Mouse (Mus musculus): ENCODE measurements around the gene Ifrd1. TPM values are rescaled to one million over a fixed set of nuclear protein-coding genes. Genes with fewer than 3 reads are reported as not detected.

The Ifrd1 gene
- polyA plus RNA-seq (2015; fragmentation: Nextera tagmentation; extraction: Ambion mirVana): 104 and 108 TPM in 2 replicates

DNA sequence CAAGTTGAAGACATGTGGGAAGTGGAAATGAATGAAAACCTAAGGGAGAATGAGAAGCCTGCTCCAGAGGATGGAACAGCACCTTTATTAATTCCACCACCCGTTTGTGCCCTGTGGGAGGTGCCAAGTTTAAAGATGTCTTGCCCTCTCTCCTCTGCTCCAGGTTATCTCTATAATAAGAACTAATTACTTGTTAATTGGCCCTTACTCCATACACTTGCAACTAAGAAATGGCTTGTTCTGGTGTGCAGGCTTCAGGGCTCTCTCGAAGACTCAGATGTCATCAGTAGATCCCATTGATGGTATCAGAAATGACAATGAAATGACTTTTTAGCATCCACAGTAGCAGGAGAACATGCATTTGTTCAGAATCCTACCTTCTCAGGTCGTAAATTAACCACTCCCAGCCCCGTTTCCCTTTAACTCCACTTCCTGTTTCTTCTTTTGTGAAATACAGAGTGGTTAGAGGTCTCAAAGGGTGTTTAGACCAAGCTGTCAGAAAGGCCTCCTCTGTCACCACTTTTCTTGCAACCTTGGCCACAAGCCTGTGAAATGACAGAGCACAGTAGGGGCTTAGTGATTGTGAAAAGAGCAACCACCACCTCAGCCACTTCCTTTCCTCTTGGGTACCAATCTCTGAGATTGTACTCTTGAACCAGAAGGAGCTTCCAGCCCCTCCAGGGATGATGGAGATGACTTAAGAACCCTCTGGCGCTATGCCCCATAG is at the start of gene Ifrd1:
Gene Ifrd1 (minus strand): TSS at position 51 of the 727 bp plus-strand sequence.
- Histone ChIP-seq H3K9me3 (replicated peaks) (no peaks in the 10 kb centered on the region), H3K9ac (no peak within 1 kb of the TSS), H3K4me1 (no peaks in the 10 kb centered on the region), H3K4me3 (replicated peaks) (no peak within 1 kb of the TSS), H3K4me2 (replicated peaks) (no peak within 1 kb of the TSS), H3K27ac (replicated peaks) (no peak within 1 kb of the TSS), H3K27me3 (no peaks in the 10 kb centered on the region), H3K36me3 (no peaks in the 10 kb centered on the region)
- WGBS: 69% methylated on average over 5 of the region's 5 CpGs
- ATAC-seq (ENCODE audit: insufficient number of reproducible peaks, low FRiP score, low TSS enrichment, low read depth): no peak

DNA sequence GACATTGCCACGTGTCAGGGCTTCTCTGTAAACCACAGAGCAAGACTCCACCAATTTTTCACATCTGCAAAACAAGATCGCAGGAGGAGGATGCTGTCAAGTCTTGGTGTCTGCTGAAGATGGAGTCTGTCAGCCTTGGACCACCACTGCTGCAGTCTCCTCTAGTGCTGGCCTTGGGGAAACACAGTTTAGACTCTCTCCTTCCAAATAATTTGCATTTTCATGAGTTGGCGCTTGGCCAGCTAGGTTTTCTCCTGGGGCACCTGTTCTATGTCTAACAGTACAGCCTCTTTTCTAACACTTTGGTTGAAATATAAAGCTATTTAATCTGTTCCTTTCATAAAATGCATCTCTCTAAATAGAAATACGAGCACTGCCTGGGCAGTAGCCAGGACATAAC is 38.2 kb upstream of the Ifrd1 start:
- Histone ChIP-seq H3K4me1 (no peaks in the 10 kb centered on the region), H3K36me3 (no peaks in the 10 kb centered on the region), H3K9ac (no peak overlapping the region), H3K9me3 (replicated peaks) (no peaks in the 10 kb centered on the region), H3K4me3 (replicated peaks) (no peak overlapping the region), H3K27ac (replicated peaks) (no peak overlapping the region), H3K27me3 (no peaks in the 10 kb centered on the region), H3K4me2 (replicated peaks) (no peak overlapping the region)
- 60% methylated on average over 4 of the region's 4 CpGs for WGBS
- no peak for ATAC-seq (ENCODE audit: insufficient number of reproducible peaks, low FRiP score, low TSS enrichment, low read depth)

DNA sequence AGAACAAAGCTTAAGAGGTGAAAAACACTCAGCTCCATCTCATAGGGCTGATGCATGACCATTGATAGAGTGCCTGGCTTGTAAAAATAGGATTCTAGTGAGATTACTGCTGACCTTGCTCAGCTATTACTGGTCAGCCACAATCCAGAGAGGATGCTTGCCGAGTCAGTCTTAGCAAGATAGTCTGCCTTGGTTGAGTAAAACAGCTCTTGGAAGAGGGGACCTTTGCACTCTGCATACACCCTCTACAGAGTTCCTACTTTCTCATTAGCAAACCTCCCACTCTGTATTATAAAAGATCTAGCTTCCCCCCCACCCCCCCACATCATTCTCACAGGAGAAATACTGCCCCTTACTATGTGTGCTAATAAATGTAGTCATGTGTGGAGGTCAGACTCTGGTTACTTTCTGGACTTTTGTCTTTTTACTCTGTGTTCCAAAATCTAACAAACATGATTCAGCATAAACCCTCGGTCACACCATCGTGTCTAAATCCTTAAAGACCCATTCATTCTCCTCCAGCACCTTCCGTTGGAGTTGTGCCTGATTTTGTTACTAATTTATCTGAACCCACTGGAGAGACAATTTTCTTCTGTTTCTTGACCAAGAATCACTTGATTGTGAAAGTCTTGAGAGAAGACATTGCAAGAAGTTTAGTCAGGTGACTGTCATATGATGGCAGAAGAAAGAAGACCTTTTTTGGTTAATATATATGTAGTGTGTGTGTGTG is 32.5 kb upstream of the Ifrd1 start:
- Histone ChIP-seq H3K27ac (replicated peaks) (no peak overlapping the region), H3K36me3 (no peaks in the 10 kb centered on the region), H3K4me3 (replicated peaks) (no peak overlapping the region), H3K4me2 (replicated peaks) (no peak overlapping the region), H3K4me1 (no peaks in the 10 kb centered on the region), H3K9me3 (replicated peaks) (no peaks in the 10 kb centered on the region), H3K27me3 (no peaks in the 10 kb centered on the region), H3K9ac (no peak overlapping the region)
- no peak for ATAC-seq (ENCODE audit: insufficient number of reproducible peaks, low FRiP score, low TSS enrichment, low read depth)
- 85% methylated on average over 4 of the region's 4 CpGs for WGBS

DNA sequence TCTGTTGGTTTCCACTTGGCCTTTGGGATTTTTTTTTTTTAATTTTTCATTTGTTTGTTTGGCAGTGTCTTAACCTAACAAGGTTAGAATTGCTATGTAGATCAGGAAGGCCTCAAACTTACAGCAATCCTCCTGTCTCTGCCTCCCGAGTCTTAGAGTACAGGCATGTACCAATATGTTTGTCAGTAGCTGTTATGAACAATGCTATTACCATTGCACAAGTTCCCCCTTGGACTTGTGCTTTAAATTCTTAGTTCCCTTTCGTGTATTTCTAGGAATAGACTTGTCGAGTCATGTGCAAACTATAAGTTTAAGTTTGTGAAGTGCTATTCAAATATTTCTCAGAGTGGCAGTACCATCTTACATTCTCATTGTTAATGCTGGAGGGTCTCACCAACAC is 29.3 kb upstream of the Ifrd1 start:
- no peak overlapping the region for H3K4me3 ChIP-seq (replicated peaks)
- no peaks in the 10 kb centered on the region for H3K27me3 ChIP-seq
- no peaks in the 10 kb centered on the region for H3K36me3 ChIP-seq
- no peak overlapping the region for H3K4me2 ChIP-seq (replicated peaks)
- no peaks in the 10 kb centered on the region for H3K9me3 ChIP-seq (replicated peaks)
- H3K9ac ChIP-seq: no peak overlapping the region
- ATAC-seq (ENCODE audit: insufficient number of reproducible peaks, low FRiP score, low TSS enrichment, low read depth): no peak
- no peak overlapping the region for H3K27ac ChIP-seq (replicated peaks)
- no peaks in the 10 kb centered on the region for H3K4me1 ChIP-seq
- WGBS: 81% methylated on average over 3 of the region's 3 CpGs

DNA sequence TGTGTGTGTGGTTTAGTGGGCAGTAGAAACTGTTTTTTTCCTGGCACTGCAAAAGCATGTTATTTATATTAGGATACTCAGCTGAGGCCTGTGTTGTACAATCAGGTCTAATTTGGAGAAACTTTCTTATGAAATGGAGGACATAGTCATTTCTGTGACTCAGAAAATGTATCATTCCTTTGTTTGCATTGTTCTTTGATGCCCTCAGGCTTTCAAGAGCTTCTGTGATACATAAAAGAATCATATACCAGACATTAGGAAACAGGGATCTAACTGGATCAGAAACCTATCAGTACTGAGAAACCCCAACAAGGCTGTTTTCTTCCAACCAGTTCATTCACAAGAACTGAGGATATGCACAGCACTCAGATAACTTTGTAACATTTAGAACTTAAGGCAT is 26.6 kb upstream of the Ifrd1 start:
- H3K4me1 ChIP-seq: no peaks in the 10 kb centered on the region
- H3K36me3 ChIP-seq: no peaks in the 10 kb centered on the region
- H3K27me3 ChIP-seq: no peaks in the 10 kb centered on the region
- H3K9ac ChIP-seq: no peak overlapping the region
- H3K4me2 ChIP-seq (replicated peaks): no peak overlapping the region
- ATAC-seq (ENCODE audit: insufficient number of reproducible peaks, low FRiP score, low TSS enrichment, low read depth): no peak
- H3K27ac ChIP-seq (replicated peaks): no peak overlapping the region
- no peak overlapping the region for H3K4me3 ChIP-seq (replicated peaks)
- no peaks in the 10 kb centered on the region for H3K9me3 ChIP-seq (replicated peaks)

DNA sequence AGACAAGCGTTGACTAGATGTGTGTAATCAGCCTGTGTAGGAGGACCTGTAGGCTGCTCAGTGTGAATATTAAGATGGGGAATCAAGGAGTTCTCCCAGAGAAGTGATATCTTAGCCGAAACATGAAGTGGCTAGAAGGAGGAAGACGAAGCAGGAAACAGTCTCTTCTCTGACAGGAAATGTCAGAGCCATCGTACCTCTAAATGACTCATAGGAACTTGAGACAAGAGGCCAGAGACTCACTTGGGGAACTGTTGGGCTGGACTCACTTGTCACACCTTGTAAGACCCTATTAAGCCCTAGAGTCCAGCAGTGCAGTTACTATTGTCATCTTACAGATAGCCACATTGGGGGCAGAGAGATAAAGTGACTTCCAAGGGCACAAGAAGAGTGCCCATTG is 25.0 kb upstream of the Ifrd1 start:
- Histone ChIP-seq H3K4me3 (replicated peaks) (no peak overlapping the region), H3K36me3 (no peaks in the 10 kb centered on the region), H3K4me2 (replicated peaks) (no peak overlapping the region), H3K9me3 (replicated peaks) (no peaks in the 10 kb centered on the region), H3K4me1 (no peaks in the 10 kb centered on the region), H3K27me3 (no peaks in the 10 kb centered on the region), H3K9ac (no peak overlapping the region), H3K27ac (replicated peaks) (no peak overlapping the region)
- WGBS: 87% methylated on average over 4 of the region's 4 CpGs
- ATAC-seq (ENCODE audit: insufficient number of reproducible peaks, low FRiP score, low TSS enrichment, low read depth): no peak

DNA sequence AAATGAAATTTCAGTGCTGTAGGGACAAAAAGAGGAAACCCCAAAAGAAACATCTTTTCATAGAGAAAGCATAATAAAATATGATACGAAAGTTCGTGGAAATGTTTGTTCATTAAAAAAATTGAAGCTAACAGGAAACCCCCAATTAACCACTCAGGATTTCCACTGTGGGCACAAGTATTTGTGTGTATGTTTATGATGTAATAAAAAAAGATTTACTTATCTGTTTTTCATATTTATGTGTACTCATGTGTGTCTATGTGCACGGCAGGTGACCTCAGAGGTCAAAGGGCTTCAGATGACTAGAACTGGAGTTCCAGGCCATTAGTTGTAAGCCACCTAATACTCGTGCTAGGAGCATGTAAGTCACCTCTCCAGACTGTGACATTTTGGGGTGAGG is 24.4 kb upstream of the Ifrd1 start:
- no peak overlapping the region for H3K9ac ChIP-seq
- H3K27me3 ChIP-seq: no peaks in the 10 kb centered on the region
- 74% methylated on average over 4 of the region's 4 CpGs for WGBS
- H3K4me3 ChIP-seq (replicated peaks): no peak overlapping the region
- H3K27ac ChIP-seq (replicated peaks): no peak overlapping the region
- H3K4me1 ChIP-seq: no peaks in the 10 kb centered on the region
- no peak overlapping the region for H3K4me2 ChIP-seq (replicated peaks)
- no peaks in the 10 kb centered on the region for H3K9me3 ChIP-seq (replicated peaks)
- no peak for ATAC-seq (ENCODE audit: insufficient number of reproducible peaks, low FRiP score, low TSS enrichment, low read depth)
- H3K36me3 ChIP-seq: no peaks in the 10 kb centered on the region

DNA sequence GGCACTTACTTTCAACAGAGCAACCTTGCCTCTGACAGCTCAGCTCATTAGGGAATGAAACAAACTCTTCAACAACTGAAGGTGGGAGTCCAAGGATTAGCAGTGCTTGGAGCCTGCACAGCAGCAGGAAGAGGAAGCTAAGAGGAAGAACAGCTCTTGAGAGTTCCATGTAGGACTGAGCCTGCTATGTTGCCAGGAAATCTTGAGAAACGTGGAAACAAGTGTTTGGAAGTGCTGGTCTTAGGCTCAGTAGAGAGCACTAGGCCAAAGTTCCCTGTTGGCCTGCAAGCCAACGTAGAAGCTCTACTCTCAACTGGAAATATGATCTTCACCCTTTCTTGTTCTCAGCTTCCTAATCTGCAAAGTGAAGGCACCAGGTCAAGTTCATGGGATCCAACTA is 20.0 kb upstream of the Ifrd1 start:
- Histone ChIP-seq H3K4me3 (replicated peaks) (no peak overlapping the region), H3K36me3 (no peaks in the 10 kb centered on the region), H3K27me3 (no peaks in the 10 kb centered on the region), H3K4me1 (no peaks in the 10 kb centered on the region), H3K9ac (no peak overlapping the region), H3K4me2 (replicated peaks) (no peak overlapping the region), H3K27ac (replicated peaks) (no peak overlapping the region), H3K9me3 (replicated peaks) (no peaks in the 10 kb centered on the region)
- 69% methylated on average over 2 of the region's 2 CpGs for WGBS
- no peak for ATAC-seq (ENCODE audit: insufficient number of reproducible peaks, low FRiP score, low TSS enrichment, low read depth)

DNA sequence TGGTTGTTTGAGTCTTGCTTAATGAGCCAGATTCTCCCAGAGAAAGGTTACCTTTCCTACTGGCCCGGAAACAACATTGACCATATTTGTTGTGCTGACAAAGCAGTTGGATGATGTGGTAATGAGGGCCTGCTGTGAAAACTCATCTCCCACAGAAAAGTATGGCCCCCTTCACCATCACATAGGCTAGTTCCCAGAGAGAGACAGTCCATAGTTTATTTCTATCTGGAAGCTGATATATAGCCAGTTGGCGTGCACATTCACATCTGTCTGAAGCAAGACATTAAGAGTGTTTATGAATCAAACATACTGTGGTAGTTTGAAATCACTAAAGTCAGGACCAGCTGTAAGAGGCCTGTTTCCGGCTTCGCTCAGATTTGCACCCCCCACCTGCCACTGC is 15.4 kb upstream of the Ifrd1 start:
- no peak overlapping the region for H3K4me3 ChIP-seq (replicated peaks)
- ATAC-seq (ENCODE audit: insufficient number of reproducible peaks, low FRiP score, low TSS enrichment, low read depth): no peak
- H3K9me3 ChIP-seq (replicated peaks): no peaks in the 10 kb centered on the region
- H3K4me1 ChIP-seq: no peaks in the 10 kb centered on the region
- no peaks in the 10 kb centered on the region for H3K27me3 ChIP-seq
- no peak overlapping the region for H3K9ac ChIP-seq
- no peak overlapping the region for H3K4me2 ChIP-seq (replicated peaks)
- WGBS: 85% methylated on average over 4 of the region's 4 CpGs
- no peak overlapping the region for H3K27ac ChIP-seq (replicated peaks)
- no peaks in the 10 kb centered on the region for H3K36me3 ChIP-seq

DNA sequence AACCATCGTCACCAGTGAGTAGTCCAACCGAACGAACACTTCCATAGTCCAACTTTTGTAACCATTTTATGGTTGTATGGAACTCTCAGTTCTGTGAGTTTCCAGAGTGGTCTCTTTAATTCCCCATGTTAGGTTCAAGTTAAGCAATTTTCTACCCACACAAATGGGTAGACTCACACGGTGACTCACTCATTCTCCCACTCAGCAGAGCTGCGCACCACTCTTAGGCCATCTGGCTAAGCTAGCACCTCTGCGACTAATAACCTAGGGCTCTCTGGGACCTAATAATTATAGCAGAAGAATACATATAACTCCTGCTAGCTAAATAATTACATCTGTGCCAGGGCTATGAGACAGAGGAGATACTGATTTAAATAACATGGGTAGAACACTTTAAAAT is 14.7 kb upstream of the Ifrd1 start:
- H3K4me1 ChIP-seq: no peaks in the 10 kb centered on the region
- WGBS: 86% methylated on average over 6 of the region's 6 CpGs

DNA sequence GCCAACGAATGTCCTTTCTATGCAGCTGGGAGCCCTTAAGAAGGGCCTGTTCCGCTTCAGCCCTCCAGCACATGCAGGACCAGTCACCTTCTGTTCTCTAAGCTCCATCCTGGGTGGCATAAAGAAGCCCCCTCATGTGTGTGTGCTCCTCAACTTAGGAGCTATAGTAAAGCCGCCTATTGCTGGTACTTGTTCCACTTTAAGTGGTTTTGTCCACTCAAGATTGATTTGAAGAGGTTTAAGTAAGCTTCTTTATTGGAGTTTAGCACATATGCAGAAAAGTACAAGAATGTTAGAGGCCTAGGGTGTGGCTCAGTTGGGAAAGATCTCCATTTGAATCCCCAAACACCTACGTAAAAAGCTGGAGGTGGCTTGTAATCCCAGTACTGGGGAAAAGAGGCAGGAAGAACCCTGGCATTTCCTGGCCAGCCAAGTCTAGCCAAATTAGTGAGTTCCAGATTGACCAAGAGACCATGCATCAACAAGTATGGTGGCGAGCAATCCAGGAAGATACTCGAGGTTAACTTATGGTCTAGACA is 10.2 kb upstream of the Ifrd1 start:
- Histone ChIP-seq H3K36me3 (no peaks in the 10 kb centered on the region), H3K4me2 (replicated peaks) (no peak overlapping the region), H3K4me3 (replicated peaks) (no peak overlapping the region), H3K9me3 (replicated peaks) (no peaks in the 10 kb centered on the region), H3K27me3 (no peaks in the 10 kb centered on the region), H3K9ac (no peak overlapping the region), H3K27ac (replicated peaks) (no peak overlapping the region), H3K4me1 (no peaks in the 10 kb centered on the region)
- WGBS: 88% methylated on average over 6 of the region's 6 CpGs
- no peak for ATAC-seq (ENCODE audit: insufficient number of reproducible peaks, low FRiP score, low TSS enrichment, low read depth)

More for the DNA sequence above, 14.7 kb upstream of the Ifrd1 start:
- no peaks in the 10 kb centered on the region for H3K9me3 ChIP-seq (replicated peaks)
- no peak overlapping the region for H3K9ac ChIP-seq
- no peak for ATAC-seq (ENCODE audit: insufficient number of reproducible peaks, low FRiP score, low TSS enrichment, low read depth)
- H3K27ac ChIP-seq (replicated peaks): no peak overlapping the region
- H3K4me2 ChIP-seq (replicated peaks): no peak overlapping the region
- H3K36me3 ChIP-seq: no peaks in the 10 kb centered on the region
- no peaks in the 10 kb centered on the region for H3K27me3 ChIP-seq
- H3K4me3 ChIP-seq (replicated peaks): no peak overlapping the region
